Mouse (Mus musculus) induced T-regulatory cell, adult 2 months (primary cell): ENCODE results near the gene Pbxip1.

ENCODE experiments used
- DNase-seq: peaks from one replicate; pipeline ENCODE4 v3.0.0-alpha.2; 2012; ENCODE audit warnings: low read depth

Pbxip1 gene

DNA sequence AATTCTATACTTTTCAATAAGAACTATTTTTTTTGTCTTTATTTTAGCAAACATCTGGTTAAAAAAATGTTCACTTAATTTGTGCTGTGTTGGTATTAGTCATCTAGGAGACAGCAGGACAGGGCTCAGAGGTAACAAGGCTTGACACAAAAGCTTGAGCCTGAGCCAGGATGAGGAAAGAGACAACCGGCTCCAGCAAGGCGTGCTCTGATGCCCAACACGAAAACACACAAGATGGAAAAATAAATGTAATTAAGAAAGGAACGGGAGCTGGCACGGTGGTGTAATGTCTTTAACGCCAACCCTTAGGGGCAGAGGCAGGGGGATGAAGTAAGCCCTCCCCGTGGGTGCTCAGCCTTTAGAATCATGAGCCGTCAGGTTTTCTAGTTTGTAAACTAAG is 49.6 kb downstream of the Pbxip1 start:
- DNase-seq = no peak

DNA sequence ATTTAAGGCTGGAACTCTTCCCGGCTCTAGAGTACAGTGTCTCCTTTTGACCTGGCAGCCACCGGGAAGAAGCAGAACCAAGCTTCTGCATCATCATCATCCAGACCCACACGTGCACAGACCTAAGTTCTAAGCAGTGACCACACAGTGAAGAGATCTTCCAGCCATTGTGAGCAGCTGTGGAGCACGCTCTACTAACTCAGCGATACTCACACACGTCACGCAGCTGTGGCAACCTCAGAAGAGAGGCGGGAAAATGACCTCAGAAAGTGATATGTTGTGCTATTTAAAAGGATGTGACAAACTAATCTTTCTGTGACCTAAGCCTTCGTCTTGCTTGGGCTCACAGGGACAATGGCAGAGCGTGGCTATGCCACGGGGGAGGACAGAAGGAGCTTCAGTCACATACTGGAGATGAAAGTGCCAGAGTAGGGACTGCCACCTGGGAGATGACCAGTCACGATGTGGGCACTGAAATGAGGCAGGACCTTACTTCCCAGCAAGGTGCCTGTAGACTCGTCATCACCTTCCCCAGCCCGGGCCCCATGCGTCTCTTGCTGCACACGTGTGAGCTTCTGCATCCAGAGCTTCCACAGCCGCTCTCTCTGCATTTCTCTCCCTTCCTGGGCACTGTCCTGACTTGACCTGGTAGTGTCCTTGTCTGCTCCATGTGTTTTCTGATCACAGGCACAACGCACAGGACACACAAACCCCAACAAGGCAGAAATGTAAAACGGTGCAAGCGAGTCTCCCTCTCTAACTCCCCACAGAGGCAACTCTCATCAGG is 50.6 kb downstream of the Pbxip1 start:
- DNase-seq = no peak

DNA sequence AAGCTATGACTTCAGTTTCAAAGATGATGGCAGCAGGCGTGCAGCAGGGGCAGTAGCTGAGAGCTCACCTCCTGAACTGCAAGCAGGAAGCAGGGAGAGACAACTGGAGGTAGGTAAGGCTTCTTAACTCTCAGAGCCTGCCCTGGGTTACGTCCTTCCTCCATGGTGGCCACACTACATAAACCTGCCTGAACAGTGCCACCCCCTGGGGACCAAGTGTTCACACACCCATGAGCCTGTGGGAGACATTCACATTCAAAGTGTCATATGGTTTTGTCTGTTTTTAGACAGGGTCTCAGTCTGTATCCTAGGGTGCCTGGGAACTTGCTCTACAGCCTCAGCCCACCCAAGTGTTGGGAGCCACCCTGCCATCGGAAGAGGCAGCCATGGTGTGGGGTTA is 54.3 kb downstream of the Pbxip1 start:
- DNase-seq = peak; percentile 36

DNA sequence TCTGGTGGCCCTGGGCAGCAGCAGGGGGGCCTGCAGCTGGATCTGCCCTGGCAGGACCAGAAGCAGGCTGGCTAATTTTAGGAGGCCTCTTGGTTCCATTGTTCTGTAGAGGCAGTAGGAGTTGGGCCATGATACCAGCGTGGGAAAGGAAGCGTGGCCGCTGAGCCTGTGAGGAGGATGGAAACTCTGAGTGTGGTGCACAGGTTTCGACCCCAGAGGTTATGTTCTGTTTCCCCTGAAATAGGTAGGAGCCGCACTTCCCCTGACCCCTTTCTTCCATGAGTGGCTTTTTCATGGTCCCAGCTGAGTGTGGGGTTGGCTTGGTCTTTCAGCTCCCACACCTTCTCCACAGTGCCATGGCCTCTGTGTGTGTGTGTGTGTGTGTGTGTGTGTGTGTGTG is 55.1 kb downstream of the Pbxip1 start:
- DNase-seq = peak; percentile 49

DNA sequence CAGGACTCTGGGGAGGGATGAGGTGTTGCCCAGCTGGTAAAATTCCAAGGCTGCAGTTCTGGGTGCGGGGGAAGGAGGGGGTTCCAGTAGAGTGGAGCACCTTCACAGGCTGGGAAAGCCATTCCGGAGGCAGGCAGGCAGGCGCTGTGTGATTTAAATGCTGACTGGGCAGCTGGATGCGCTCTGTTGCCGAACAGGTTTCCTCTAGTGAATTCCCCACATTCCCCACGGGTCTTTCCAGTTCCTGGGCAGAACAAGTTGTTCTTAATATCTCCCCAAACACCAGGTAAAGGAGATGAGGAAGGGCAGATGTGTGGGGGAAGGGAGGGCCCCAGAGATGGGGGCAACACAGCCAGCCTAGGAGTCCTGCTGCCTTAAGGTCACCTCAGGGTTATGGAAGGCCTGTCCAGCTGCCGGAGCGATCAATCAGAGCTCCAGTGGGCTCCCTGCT is 56.2 kb downstream of the Pbxip1 start:
- DNase-seq = no peak

DNA sequence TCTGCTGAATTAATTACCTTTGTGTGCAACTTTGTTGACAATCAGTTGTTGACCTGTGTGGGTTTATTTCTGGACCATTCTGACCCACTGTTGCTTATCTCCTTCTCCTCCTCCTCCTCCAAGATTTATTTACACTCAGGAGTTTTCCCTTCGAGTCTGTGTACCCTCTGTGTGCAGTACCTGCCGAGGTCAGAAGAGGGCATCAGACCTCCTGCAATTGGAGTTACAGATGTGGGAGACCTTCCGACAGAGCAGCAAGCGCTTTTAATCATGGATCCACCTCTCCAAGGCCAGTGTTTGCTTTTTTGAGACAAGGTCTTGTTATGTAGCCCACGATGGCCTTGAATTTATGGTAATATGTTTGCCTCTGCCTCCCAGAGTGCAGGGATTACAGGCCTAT is 58.1 kb downstream of the Pbxip1 start:
- DNase-seq = no peak

DNA sequence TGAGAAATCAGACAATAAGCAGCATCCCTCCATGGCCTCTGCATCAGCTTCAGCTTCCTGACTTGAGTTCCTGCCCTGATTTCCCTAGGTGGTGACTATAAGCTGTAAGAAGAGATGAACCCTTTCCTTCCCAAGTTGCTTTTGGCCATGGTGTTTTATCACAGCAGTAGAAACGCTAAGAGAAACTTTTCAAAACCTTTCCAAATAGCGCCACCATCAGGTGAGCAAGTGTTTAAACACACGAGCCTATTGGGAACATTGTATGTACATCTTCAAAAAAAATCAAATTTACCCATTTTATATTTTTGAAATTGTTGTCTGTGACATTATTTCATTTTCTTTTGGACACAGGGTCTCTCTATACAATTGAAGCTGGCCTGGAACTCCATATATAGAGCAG is 59.9 kb downstream of the Pbxip1 start:
- DNase-seq = peak; percentile 31

DNA sequence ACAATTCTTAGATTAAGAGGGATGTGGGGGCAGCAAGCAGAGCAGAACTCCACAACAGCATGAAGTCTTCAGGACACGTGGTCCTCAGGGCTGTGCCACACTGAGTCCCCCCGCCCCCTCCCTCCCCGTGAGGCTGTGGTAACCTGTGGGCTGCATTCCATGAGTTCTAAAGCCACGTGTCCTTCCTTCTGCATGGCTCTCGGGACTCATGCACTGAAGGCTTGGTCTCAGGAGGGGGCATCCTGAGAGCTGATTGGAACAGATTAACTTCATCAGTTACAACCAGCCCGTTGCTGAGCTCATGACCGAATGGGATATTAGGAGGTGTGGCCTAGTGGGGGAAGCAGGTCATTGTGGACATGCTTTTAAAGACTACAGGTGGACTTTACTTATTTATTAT is 63.2 kb downstream of the Pbxip1 start:
- DNase-seq = no peak
